Mouse (Mus musculus) stomach, adult 2 months (tissue): ENCODE data around the gene Gm9972. TPM values are rescaled to one million over a fixed set of nuclear protein-coding genes. Genes with fewer than 3 reads are reported as not detected.

ENCODE experiments used
- polyA plus RNA-seq: library from polyadenylated mRNA; depleted of rRNA; stranded (reverse); fragments of >200 nt; gene quantifications from 2 replicates; pipeline ENCODE4 v1.2.3, GENCODE M21; 2012; rRNA removed

Gene Gm9972
- not detected in 2 replicates for polyA plus RNA-seq

DNA sequence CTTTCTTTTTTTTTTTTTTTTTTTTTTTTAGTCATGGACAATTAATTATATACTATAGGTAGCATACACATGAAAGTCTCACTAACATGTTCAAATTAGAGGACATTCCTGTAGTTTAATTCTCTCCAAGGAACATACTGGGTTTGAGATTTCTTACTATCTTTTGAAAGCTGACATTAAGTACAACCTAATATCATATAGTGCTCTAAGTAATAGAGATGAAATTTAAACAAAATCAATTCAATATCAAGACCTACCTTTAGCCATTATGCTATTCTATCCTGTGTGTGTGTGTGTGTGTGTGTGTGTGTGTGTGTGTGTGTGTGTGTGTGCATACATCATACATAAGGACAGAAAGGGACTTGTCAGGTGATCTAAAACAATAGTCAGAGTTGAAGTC, at the start of gene Gm9972:
TSS of gene Gm9972 (plus strand) at position 301 of the 400 bp plus-strand sequence.

Other genes with a start within 250 kb of the Gm9972 start
- 0.63 and 0.64 TPM in 2 replicates for gene Atp10b, start 114.1 kb downstream of the Gm9972 start, polyA plus RNA-seq